Mouse (Mus musculus) heart, adult 2 months (tissue): ENCODE results near the gene Hoxb3.

Experiments used
- CTCF ChIP-seq: fragments of 200-600 bp; IDR thresholded peaks from 2 replicates; pipeline ENCODE4 v1.8.1; 2022; ENCODE audit warnings: antibody characterized with exemption, mild to moderate bottlenecking, moderate library complexity
- EP300 ChIP-seq: fragments of 200-500 bp; IDR thresholded peaks from 2 replicates; pipeline ENCODE4 v1.6.1; 2011; ENCODE audit warnings: low read depth, low read length, control low read depth; ENCODE audit not compliant: insufficient read depth
- POLR2A ChIP-seq: fragments of 200-500 bp; IDR thresholded peaks from 2 replicates; pipeline ENCODE4 v1.6.1; 2011; ENCODE audit warnings: mild to moderate bottlenecking, low read depth, low read length, control low read depth; ENCODE audit not compliant: insufficient read depth

DNA sequence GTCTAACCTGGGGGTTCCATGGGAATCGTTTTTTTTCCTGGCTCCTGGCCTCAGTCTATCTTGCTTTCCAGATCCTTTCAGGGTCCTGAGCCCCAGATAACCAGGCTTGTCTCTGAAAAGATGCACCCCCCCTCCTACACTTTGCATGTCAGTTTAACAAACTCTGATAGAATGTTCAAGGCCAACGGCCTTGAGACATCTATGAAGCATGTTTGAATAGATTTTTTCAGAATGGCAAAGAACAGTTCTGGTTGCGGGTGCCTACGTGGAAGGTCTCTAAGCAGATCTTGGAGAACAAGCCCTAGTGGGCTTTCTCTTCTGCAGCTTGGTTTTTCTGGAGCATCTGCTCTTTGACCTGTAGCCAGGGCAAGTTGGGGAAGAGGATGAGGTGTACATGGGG lies 14.4 kb upstream of the Hoxb3 start:
- TF ChIP-seq CTCF (no peak), EP300 (no peak), POLR2A (no peak)
